Mouse (Mus musculus) stomach, embryonic 16.5 days (tissue): ENCODE results near the gene Sorl1. TPM values are rescaled to one million over a fixed set of nuclear protein-coding genes. Genes with fewer than 3 reads are reported as not detected.
A peak's percentile ranks its signal among the peaks of the same experiment; 100 is the strongest.

Experiments
- ATAC-seq: fragments of 200-750 bp; cut with Nextera tagmentation; 2 replicates; pipeline ENCODE4 v1.8.0; 2017; ENCODE audit warnings: moderate number of reproducible peaks, moderate TSS enrichment; ENCODE audit not compliant: insufficient read depth, low FRiP score
- H3K27ac ChIP-seq: fragments of 300-500 bp; sonication (generic); 2 replicates; pipeline ENCODE4 v1.5.1; 2014; ENCODE audit warnings: low read length
- H3K27me3 ChIP-seq: fragments of 300-500 bp; sonication (generic); 2 replicates; pipeline ENCODE4 v1.6.1; 2014; ENCODE audit warnings: low read length, control low read depth, mixed read lengths; ENCODE audit not compliant: control insufficient read depth, insufficient read depth
- H3K36me3 ChIP-seq: fragments of 300-500 bp; sonication (generic); 2 replicates; pipeline ENCODE4 v1.6.1; 2014; ENCODE audit warnings: low read length; ENCODE audit not compliant: control insufficient read depth, insufficient read depth
- H3K4me1 ChIP-seq: fragments of 300-500 bp; sonication (generic); 2 replicates; pipeline ENCODE4 v1.6.1; 2014; ENCODE audit warnings: low read length, control low read depth, mixed read lengths; ENCODE audit not compliant: control insufficient read depth, insufficient read depth
- H3K4me2 ChIP-seq: fragments of 300-500 bp; sonication (generic); 2 replicates; pipeline ENCODE4 v1.6.1; 2014; ENCODE audit warnings: low read depth, low read length, mixed read lengths
- H3K4me3 ChIP-seq: fragments of 300-500 bp; sonication (generic); replicated peaks from 2 replicates; pipeline ENCODE4 v1.5.1; 2014; ENCODE audit warnings: mild to moderate bottlenecking, low read length
- H3K9ac ChIP-seq: fragments of 300-500 bp; sonication (generic); 2 replicates; pipeline ENCODE4 v1.6.1; 2014; ENCODE audit warnings: low read length
- H3K9me3 ChIP-seq: fragments of 300-500 bp; sonication (generic); replicated peaks from 2 replicates; pipeline ENCODE4 v1.6.1; 2016; ENCODE audit warnings: low read length, control low read depth; ENCODE audit not compliant: control insufficient read depth
- whole genome bisulfite sequencing: fragments of 180-500 bp; shearing (Covaris S2); extraction: QIAGEN DNeasy Blood & Tissue Kit; methylation state at CpG from one replicate; pipeline ENCODE4 v1.1.7; 2014; 5-methylcytosine and 5-hydroxymethylcytosine counted together
- polyA plus RNA-seq: library from polyadenylated mRNA; unstranded; fragments of >200 nt; fragmentation: Nextera tagmentation; extraction: Ambion mirVana; gene quantifications from 2 replicates; pipeline ENCODE4 v1.2.1, GENCODE M21; 2015

Gene Sorl1
- polyA plus RNA-seq, 1 experiment from 2014 or later, result 12.9 TPM

DNA sequence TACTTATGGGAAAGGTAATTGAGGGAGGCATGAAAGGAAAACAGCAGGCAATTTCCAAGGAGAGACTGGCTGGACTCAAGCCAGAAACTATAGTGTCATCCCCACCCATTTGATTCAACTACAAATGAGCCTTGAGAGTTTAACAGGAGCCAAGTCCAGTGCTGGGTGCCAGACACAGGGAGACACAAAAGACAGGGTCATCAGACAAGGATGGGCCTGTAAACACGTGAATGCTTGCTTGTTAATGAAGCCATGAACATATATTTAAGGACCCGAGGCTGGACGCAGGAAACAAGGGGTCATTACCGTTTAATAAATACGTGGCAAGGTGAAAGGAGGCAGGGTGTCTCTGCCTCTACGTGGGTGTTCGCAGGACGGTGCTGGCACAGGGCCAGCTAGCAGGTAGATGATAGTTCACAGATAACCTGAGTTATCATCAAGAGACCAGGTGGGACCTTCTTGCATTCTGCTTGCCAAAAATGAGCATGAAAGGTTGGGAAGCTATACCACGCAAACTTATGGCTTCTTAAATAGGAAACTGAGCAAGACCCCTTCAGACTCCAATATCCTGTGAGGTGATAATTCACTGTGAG is 23.4 kb downstream of the Sorl1 start:
- no peak for ATAC-seq
- no peak overlapping the region for H3K4me3 ChIP-seq

GRCm38 (mm10) chr9:42098474-42099121 is 25.5 kb downstream of the Sorl1 start:
- no peak overlapping the region for H3K4me3 ChIP-seq
- no peak overlapping the region for H3K9ac ChIP-seq
- no peaks in the 10 kb centered on the region for H3K36me3 ChIP-seq
- peaks cover 8% of the 10 kb centered on the region for H3K4me1 ChIP-seq
- H3K9me3 ChIP-seq, result no peaks in the 10 kb centered on the region
- 74% methylated on average over 5 of the region's 5 CpGs for WGBS
- no peak overlapping the region for H3K4me2 ChIP-seq
- no peaks in the 10 kb centered on the region for H3K27me3 ChIP-seq
- ATAC-seq, result no peak
- peak overlapping the region; percentile 36 for H3K27ac ChIP-seq

More for the DNA sequence above, 23.4 kb downstream of the Sorl1 start:
- no peaks in the 10 kb centered on the region for H3K36me3 ChIP-seq
- peaks cover 7% of the 10 kb centered on the region; the same call in 1 of the 2 replicates for H3K4me1 ChIP-seq
- H3K27me3 ChIP-seq, result no peaks in the 10 kb centered on the region
- no peak overlapping the region for H3K4me2 ChIP-seq
- 64% methylated on average over 9 of the region's 9 CpGs for WGBS
- H3K9ac ChIP-seq, result no peak overlapping the region
- H3K9me3 ChIP-seq, result no peaks in the 10 kb centered on the region
- H3K27ac ChIP-seq, result no peak overlapping the region

DNA sequence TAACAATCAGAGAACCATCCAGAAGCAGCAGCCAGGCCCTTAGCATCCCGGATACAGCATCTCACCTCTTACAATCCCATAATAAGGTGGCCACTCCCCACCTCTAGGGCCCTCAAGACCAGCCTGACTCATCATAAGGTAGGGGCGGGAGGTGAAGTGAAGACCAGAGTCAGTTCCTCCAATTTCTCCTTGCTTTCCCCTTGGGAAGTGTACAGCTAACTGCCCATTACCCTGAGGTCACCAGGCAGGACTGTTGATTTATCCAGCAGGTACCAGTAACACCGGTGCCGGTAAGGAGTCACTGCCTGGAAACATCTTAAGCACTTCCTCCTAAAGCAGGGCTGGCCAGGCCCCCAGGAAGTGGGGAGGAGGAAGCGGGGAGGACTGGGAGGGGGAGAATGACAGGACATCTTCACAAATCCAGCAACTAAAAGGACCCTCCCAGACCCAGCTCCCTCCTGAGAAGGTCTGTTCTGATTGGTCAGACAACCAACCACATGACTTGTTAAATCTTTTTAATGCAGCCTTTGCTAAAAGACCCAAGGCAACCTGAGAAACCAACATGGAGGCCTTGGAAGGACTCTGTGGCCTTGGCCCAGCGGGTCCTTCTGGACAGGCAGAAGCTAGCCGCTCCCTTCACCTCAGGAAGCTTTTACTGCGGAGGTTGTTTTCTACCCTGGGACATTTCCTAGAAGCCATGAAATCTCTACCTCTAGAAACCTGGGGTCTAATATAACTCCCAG is 26.2 kb downstream of the Sorl1 start:
- H3K9ac ChIP-seq, result no peak overlapping the region
- no peak overlapping the region for H3K4me3 ChIP-seq
- no peaks in the 10 kb centered on the region for H3K27me3 ChIP-seq
- H3K4me2 ChIP-seq, result no peak overlapping the region
- H3K36me3 ChIP-seq, result no peaks in the 10 kb centered on the region
- H3K4me1 ChIP-seq, result peaks cover 7% of the 10 kb centered on the region
- H3K9me3 ChIP-seq, result no peaks in the 10 kb centered on the region
- no peak for ATAC-seq
- H3K27ac ChIP-seq, result peak overlapping the region; percentile 36
- WGBS, result 86% methylated on average over 8 of the region's 8 CpGs

GRCm38 (mm10) chr9:42097006-42097730 is 26.9 kb downstream of the Sorl1 start:
- no peak overlapping the region for H3K4me3 ChIP-seq
- H3K9me3 ChIP-seq, result no peaks in the 10 kb centered on the region
- 87% methylated on average over 7 of the region's 7 CpGs for WGBS
- no peak overlapping the region for H3K9ac ChIP-seq
- no peak for ATAC-seq
- peaks cover 7% of the 10 kb centered on the region for H3K4me1 ChIP-seq
- H3K4me2 ChIP-seq, result no peak overlapping the region
- H3K27ac ChIP-seq, result no peak overlapping the region
- H3K27me3 ChIP-seq, result no peaks in the 10 kb centered on the region
- no peaks in the 10 kb centered on the region for H3K36me3 ChIP-seq

GRCm38 (mm10) chr9:42094752-42095151 is 29.3 kb downstream of the Sorl1 start:
- Histone ChIP-seq H3K36me3 (no peaks in the 10 kb centered on the region), H3K9ac (no peak overlapping the region), H3K27ac (peak overlapping the region; percentile 63; the same call in 1 of the 2 replicates), H3K4me1 (peaks cover 6% of the 10 kb centered on the region), H3K4me2 (no peak overlapping the region), H3K4me3 (no peak overlapping the region), H3K27me3 (no peaks in the 10 kb centered on the region), H3K9me3 (no peaks in the 10 kb centered on the region)
- 26% methylated on average over 11 of the region's 11 CpGs for WGBS
- peak; percentile 46; the same call in 1 of the 2 replicates for ATAC-seq

- Histone ChIP-seq H3K27ac (peak overlapping the region; percentile 63; the same call in 1 of the 2 replicates), H3K27me3 (no peaks in the 10 kb centered on the region), H3K4me3 (no peak overlapping the region), H3K36me3 (no peaks in the 10 kb centered on the region), H3K4me1 (peaks cover 6% of the 10 kb centered on the region), H3K4me2 (no peak overlapping the region), H3K9ac (no peak overlapping the region), H3K9me3 (no peaks in the 10 kb centered on the region)
- 68% methylated on average over 7 of the region's 7 CpGs for WGBS
- no peak for ATAC-seq
Observed at GRCm38 (mm10) chr9:42094028-42094551, 30.0 kb downstream of the Sorl1 start.

GRCm38 (mm10) chr9:42092749-42093148 is 31.3 kb downstream of the Sorl1 start:
- Histone ChIP-seq H3K4me3 (no peak overlapping the region), H3K9me3 (no peaks in the 10 kb centered on the region), H3K4me1 (peaks cover 6% of the 10 kb centered on the region), H3K27me3 (no peaks in the 10 kb centered on the region), H3K27ac (no peak overlapping the region), H3K4me2 (no peak overlapping the region), H3K9ac (no peak overlapping the region), H3K36me3 (no peaks in the 10 kb centered on the region)
- WGBS, result 90% methylated on average over 2 of the region's 2 CpGs
- no peak for ATAC-seq

DNA sequence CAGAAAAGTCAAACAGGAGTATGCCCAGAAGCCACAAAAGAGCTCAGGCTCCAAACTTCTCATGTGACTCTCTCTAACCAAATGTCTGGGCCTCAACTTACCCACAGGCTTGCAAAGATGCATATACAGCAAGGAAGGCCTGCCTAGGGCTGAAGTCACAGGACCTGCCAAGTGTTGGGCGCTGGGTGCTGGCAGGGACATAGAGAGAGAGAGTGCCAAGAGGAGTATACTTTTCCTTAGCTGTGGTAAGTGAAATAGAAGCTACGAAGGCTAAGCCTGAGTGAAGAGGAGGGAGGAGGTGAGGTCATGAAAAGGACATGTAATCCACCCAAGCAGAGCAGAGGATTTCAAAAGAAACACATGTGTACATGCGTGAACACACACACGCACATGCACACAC is 32.5 kb downstream of the Sorl1 start:
- H3K4me2 ChIP-seq, result no peak overlapping the region
- 84% methylated on average over 4 of the region's 4 CpGs for WGBS
- H3K9ac ChIP-seq, result no peak overlapping the region
- no peak for ATAC-seq
- no peaks in the 10 kb centered on the region for H3K36me3 ChIP-seq
- H3K9me3 ChIP-seq, result no peaks in the 10 kb centered on the region
- no peak overlapping the region for H3K4me3 ChIP-seq
- peaks cover 6% of the 10 kb centered on the region for H3K4me1 ChIP-seq
- no peak overlapping the region for H3K27ac ChIP-seq
- no peaks in the 10 kb centered on the region for H3K27me3 ChIP-seq
